Mouse (Mus musculus): ENCODE measurements around the gene Cdrt4. TPM values are rescaled to one million over a fixed set of nuclear protein-coding genes. Genes with fewer than 3 reads are reported as not detected.
A peak's percentile ranks its signal among the peaks of the same experiment; 100 is the strongest.

Gene Cdrt4
- polyA plus RNA-seq, 1 experiment from 2014 or later = not detected

DNA sequence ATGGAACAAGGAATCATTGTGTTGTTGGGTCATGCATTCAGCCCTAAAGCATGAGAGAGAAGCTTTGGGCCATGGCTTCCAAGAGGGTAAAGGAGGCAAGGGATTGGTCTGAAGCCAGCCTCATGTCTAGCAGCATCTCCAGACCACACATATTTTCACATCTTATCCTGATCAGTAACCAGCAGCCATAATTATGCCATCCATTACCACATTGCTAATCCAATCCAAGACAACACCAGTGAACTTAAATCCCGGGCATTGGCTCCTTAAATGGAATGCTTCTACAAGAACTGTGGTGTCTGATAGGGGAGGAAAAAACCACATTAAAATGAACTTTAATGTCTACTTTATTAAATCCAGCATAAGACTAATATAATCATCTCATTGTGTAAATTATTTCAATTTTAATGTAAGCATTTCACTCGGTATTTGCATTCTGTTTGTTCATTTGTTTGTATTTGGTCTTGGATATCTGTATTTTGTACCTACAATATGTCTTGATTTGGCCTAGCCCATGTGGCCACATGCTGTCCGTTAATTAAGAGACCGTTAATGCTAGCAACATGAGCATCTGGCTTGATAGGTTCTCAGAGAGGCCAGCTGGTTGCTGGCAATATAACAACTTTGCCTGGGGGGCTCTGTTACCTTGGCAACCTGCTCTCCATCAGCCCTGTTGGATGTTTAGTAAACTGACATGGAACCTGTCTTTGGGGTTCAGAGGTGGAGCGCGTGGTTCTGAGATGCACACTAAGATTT lies 66.5 kb downstream of the Cdrt4 start:
- H3K4me1 ChIP-seq (replicated peaks; ENCODE audit: control insufficient read depth, insufficient read depth) = no peaks in the 10 kb centered on the region
- H3K9me3 ChIP-seq (ENCODE audit: control insufficient read depth, low read length) = no peaks in the 10 kb centered on the region
- TF ChIP-seq CTCF (IDR thresholded peaks at IDR 0.05; ENCODE audit: low read depth) (no peak), EP300 (optimal IDR thresholded peaks at IDR 0.05) (no peak)
- H3K27ac ChIP-seq (replicated peaks) = no peak overlapping the region
- no peak for DNase-seq (ENCODE audit: low spot score)
- no peaks in the 10 kb centered on the region for H3K27me3 ChIP-seq (ENCODE audit: control insufficient read depth, insufficient read depth, low read length)
- 79% methylated on average over 6 of the region's 6 CpGs for WGBS
- no peak overlapping the region for H3K4me3 ChIP-seq (ENCODE audit: low read depth, low read length)
- no peak for ATAC-seq (ENCODE audit: low FRiP score, low TSS enrichment)
- no peak overlapping the region for H3K4me2 ChIP-seq (replicated peaks; ENCODE audit: low read depth)
- no peak overlapping the region for H3K9ac ChIP-seq (ENCODE audit: low read length)
- H3K36me3 ChIP-seq (ENCODE audit: control insufficient read depth, insufficient read depth, low read length) = no peaks in the 10 kb centered on the region

DNA sequence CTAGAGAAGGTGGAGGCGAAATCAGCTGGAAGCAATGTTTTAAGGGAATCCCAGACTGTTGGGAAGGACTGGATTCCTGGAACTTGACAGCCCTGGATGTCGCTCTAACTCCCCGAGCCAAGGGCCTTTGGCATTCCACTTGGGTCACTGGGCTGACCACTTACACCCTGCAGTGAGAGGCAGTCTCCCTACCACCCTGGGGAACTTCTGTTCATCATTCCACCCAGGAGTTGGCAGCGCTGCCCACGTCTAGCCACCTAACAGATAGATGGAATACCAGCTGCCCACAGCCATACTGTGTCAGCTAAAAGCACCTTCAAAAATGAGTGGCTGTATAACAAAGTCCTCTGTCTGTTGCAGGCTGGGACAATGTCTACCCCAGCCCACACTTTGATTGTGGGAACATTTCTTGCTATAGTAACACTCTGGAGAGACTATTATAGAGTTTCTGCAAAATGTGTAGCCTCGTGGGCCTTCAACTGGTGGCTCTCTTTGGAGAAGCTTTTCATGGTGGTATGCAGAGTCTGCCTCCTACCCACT lies 67.2 kb downstream of the Cdrt4 start:
- 0 out of 2 replicates have a peak, but pooled peaks have one; percentile 7 for TF ChIP-seq CTCF (IDR thresholded peaks at IDR 0.05; ENCODE audit: low read depth)
- no peak for TF ChIP-seq EP300 (optimal IDR thresholded peaks at IDR 0.05)
- no peak overlapping the region for H3K9ac ChIP-seq (ENCODE audit: low read length)
- ATAC-seq (ENCODE audit: low FRiP score, low TSS enrichment) (no peak), DNase-seq (ENCODE audit: low spot score) (no peak)
- no peaks in the 10 kb centered on the region for H3K9me3 ChIP-seq (ENCODE audit: control insufficient read depth, low read length)
- WGBS = 72% methylated on average over 6 of the region's 6 CpGs
- H3K27me3 ChIP-seq (ENCODE audit: control insufficient read depth, insufficient read depth, low read length) = no peaks in the 10 kb centered on the region
- H3K4me2 ChIP-seq (replicated peaks; ENCODE audit: low read depth) = no peak overlapping the region
- no peaks in the 10 kb centered on the region for H3K4me1 ChIP-seq (replicated peaks; ENCODE audit: control insufficient read depth, insufficient read depth)
- no peaks in the 10 kb centered on the region for H3K36me3 ChIP-seq (ENCODE audit: control insufficient read depth, insufficient read depth, low read length)
- H3K4me3 ChIP-seq (ENCODE audit: low read depth, low read length) = no peak overlapping the region
- H3K27ac ChIP-seq (replicated peaks) = no peak overlapping the region

DNA sequence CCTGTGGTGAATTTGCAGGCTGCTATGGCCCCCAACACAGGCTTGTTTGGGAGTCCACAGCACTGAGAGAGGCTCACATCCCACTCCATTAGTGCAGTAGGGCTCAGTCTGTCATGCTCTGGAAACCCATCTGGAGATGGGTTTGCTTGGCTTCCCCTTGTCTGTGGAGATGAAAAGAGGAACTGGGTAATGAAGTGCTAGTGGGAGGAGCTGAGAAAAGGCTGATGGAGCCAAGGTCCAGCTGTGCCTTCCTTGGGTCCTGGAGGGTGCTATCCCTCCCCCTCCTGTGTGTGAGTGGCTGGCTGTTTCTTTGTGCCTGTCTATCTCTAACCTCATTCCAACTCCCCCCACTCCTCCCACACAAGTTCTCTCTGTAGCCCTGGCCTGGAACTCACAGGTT lies 69.6 kb downstream of the Cdrt4 start:
- H3K27ac ChIP-seq (replicated peaks) = no peak overlapping the region; the same call in 1 of the 2 replicates
- H3K4me1 ChIP-seq (replicated peaks; ENCODE audit: control insufficient read depth, insufficient read depth) = no peaks in the 10 kb centered on the region; the same call in 1 of the 2 replicates
- DNase-seq (ENCODE audit: low spot score) (no peak), ATAC-seq (ENCODE audit: low FRiP score, low TSS enrichment) (0 out of 2 replicates have a peak, but pooled peaks have one; percentile 31)
- H3K9me3 ChIP-seq (ENCODE audit: control insufficient read depth, low read length) = no peaks in the 10 kb centered on the region
- H3K4me2 ChIP-seq (replicated peaks; ENCODE audit: low read depth) = no peak overlapping the region
- no peaks in the 10 kb centered on the region for H3K27me3 ChIP-seq (ENCODE audit: control insufficient read depth, insufficient read depth, low read length)
- no peak overlapping the region for H3K9ac ChIP-seq (ENCODE audit: low read length)
- no peak for TF ChIP-seq CTCF (IDR thresholded peaks at IDR 0.05; ENCODE audit: low read depth)
- TF ChIP-seq EP300 (optimal IDR thresholded peaks at IDR 0.05) = no peak
- no peak overlapping the region for H3K4me3 ChIP-seq (ENCODE audit: low read depth, low read length)
- H3K36me3 ChIP-seq (ENCODE audit: control insufficient read depth, insufficient read depth, low read length) = no peaks in the 10 kb centered on the region

DNA sequence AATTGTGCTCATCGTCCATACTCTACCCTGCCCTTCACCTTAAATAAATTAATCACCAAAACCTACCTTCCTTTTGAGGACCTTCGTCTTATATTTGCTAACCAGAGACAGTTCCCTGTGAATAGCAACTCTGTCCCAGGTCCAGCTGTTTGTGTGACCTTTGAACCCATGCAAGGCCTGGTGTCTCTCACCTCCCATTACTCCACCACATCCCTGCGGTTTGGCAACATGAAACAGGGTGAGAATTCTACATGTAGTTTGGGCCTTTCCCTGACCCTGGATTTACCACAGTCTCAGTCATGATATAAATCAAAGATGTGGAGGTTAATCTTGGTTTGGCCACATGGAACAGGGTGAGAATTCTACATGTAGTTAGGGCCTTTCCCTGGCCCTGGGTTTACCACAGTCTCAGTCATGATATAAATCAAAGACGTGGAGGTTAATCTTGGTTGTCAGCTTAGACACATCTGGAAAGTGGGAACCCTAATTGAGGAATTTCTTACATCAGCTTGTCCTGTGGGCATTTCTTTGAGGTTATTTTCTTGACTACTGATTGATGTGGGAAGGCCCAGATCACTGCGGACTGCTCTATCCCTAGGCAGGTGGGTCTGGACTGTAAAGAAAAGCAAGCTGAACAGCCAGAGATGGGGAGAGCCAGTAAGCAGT lies 70.3 kb downstream of the Cdrt4 start:
- TF ChIP-seq EP300 (optimal IDR thresholded peaks at IDR 0.05) (no peak), CTCF (IDR thresholded peaks at IDR 0.05; ENCODE audit: low read depth) (no peak)
- 43% methylated on average over 5 of the region's 5 CpGs for WGBS
- H3K4me1 ChIP-seq (replicated peaks; ENCODE audit: control insufficient read depth, insufficient read depth) = no peaks in the 10 kb centered on the region; the same call in 1 of the 2 replicates

DNA sequence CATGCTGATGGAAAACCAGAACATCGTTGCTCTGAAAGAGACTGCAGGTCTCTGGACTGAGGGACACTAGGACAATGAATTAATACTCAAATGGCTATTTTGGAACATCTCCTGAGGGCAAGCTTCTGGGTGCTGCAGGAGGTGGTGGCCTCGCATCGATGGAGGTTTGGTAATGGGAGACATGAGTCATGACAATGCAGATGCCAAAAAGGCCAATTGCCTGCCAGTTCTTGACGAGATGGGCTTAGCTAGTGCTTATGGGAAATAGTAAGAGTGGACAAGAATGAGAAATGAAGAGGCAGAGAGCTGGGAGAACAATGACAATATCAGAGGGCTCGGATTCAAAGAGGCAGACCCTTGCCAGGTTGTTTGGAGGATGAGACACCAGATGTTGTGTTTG lies 72.5 kb downstream of the Cdrt4 start:
- DNase-seq (ENCODE audit: low spot score) = no peak
- WGBS = 46% methylated on average over 5 of the region's 5 CpGs

More for the DNA sequence above, 70.3 kb downstream of the Cdrt4 start:
- H3K36me3 ChIP-seq (ENCODE audit: control insufficient read depth, insufficient read depth, low read length) = no peaks in the 10 kb centered on the region
- no peaks in the 10 kb centered on the region for H3K27me3 ChIP-seq (ENCODE audit: control insufficient read depth, insufficient read depth, low read length)
- no peak overlapping the region for H3K9ac ChIP-seq (ENCODE audit: low read length)
- no peak for ATAC-seq (ENCODE audit: low FRiP score, low TSS enrichment)
- no peaks in the 10 kb centered on the region for H3K9me3 ChIP-seq (ENCODE audit: control insufficient read depth, low read length)
- no peak overlapping the region for H3K4me2 ChIP-seq (replicated peaks; ENCODE audit: low read depth)
- no peak overlapping the region for H3K27ac ChIP-seq (replicated peaks)
- no peak overlapping the region for H3K4me3 ChIP-seq (ENCODE audit: low read depth, low read length)
- no peak for DNase-seq (ENCODE audit: low spot score)

More for the DNA sequence above, 72.5 kb downstream of the Cdrt4 start:
- Histone ChIP-seq H3K36me3 (ENCODE audit: control insufficient read depth, insufficient read depth, low read length) (no peaks in the 10 kb centered on the region), H3K4me3 (ENCODE audit: low read depth, low read length) (no peak overlapping the region), H3K27me3 (ENCODE audit: control insufficient read depth, insufficient read depth, low read length) (no peaks in the 10 kb centered on the region), H3K27ac (replicated peaks) (peak overlapping the region; percentile 49; the same call in 1 of the 2 replicates), H3K4me2 (replicated peaks; ENCODE audit: low read depth) (no peak overlapping the region), H3K9me3 (ENCODE audit: control insufficient read depth, low read length) (no peaks in the 10 kb centered on the region), H3K4me1 (replicated peaks; ENCODE audit: control insufficient read depth, insufficient read depth) (no peaks in the 10 kb centered on the region; the same call in 1 of the 2 replicates), H3K9ac (ENCODE audit: low read length) (no peak overlapping the region)
- ATAC-seq (ENCODE audit: low FRiP score, low TSS enrichment) = no peak
- TF ChIP-seq CTCF (IDR thresholded peaks at IDR 0.05; ENCODE audit: low read depth) (no peak), EP300 (optimal IDR thresholded peaks at IDR 0.05) (no peak)
